ENCODE assay signal across 21 mouse cellular contexts in genomic region chr14:104006426-104006825, GRCm38 (mm10).
A peak's percentile ranks its signal among the peaks of the same experiment; 100 is the strongest.
DNase-seq lines count a peak whose midpoint lies in the region; ATAC-seq and TF ChIP-seq lines count a peak whose summit lies in the region.
"Had no signal": no experiment of that assay in that cellular context is flagged by ENCODE, and none has a peak within 500 bp of the region (broad histone marks: within the 10 kb centered on the region; RNA-seq: fewer than 3 reads in every experiment).

No protein-coding gene starts in this region.

- H3K27me3 ChIP-seq in limb, embryonic 14.5 days (ENCODE audit: control insufficient read depth, insufficient read depth, low read length), result no peaks in the 10 kb centered on the region
- no peaks in the 10 kb centered on the region for H3K27me3 ChIP-seq in limb, embryonic 10.5 days (ENCODE audit: low read depth, poor library complexity, severe bottlenecking)
- no peaks in the 10 kb centered on the region for H3K27me3 ChIP-seq in forebrain, postnatal 0 days (ENCODE audit: insufficient read depth, low read length)
- H3K27me3 ChIP-seq in forebrain, embryonic 14.5 days (replicated peaks; ENCODE audit: control insufficient read depth, insufficient read depth, low read length), result no peaks in the 10 kb centered on the region
- H3K27me3 ChIP-seq: embryonic facial prominence, embryonic 15.5 days; heart, embryonic 13.5 days; hindbrain, embryonic 15.5 days had no signal

- no peaks in the 10 kb centered on the region for H3K9me3 ChIP-seq in limb, embryonic 14.5 days (ENCODE audit: control insufficient read depth, low read length)
- no peaks in the 10 kb centered on the region for H3K9me3 ChIP-seq in limb, embryonic 10.5 days (replicated peaks)
- H3K9me3 ChIP-seq in forebrain, postnatal 0 days (ENCODE audit: low read length), result no peaks in the 10 kb centered on the region
- H3K9me3 ChIP-seq in forebrain, embryonic 14.5 days (replicated peaks; ENCODE audit: control insufficient read depth, low read length), result no peaks in the 10 kb centered on the region
- H3K9me3 ChIP-seq: embryonic facial prominence, embryonic 15.5 days; heart, embryonic 13.5 days; hindbrain, embryonic 15.5 days had no signal

- no peak overlapping the region for H3K4me2 ChIP-seq in limb, embryonic 14.5 days (replicated peaks; ENCODE audit: low read depth, low read length, severe bottlenecking)
- H3K4me2 ChIP-seq in forebrain, postnatal 0 days (ENCODE audit: low read depth), result no peak overlapping the region
- no peak overlapping the region for H3K4me2 ChIP-seq in forebrain, embryonic 14.5 days (ENCODE audit: low read length)
- H3K4me2 ChIP-seq: embryonic facial prominence, embryonic 15.5 days; heart, embryonic 13.5 days; hindbrain, embryonic 15.5 days had no signal

- peak; percentile 7 to 70 for DNase-seq in adrenal gland, adult (ENCODE audit: inconsistent age in 2 of 2, low spot score in 1 of 2)
- DNase-seq in adrenal gland, adult 18-20 months (ENCODE audit: low spot score in 2 of 2), result no peak
- peak; percentile 50 for DNase-seq in limb, embryonic 14.5 days (ENCODE audit: low spot score)
- DNase-seq in limb, embryonic 10.5 days (ENCODE audit: low spot score), result no peak
- peak; percentile 14 for DNase-seq in adrenal gland, adult 8-10 months
- DNase-seq in gonadal fat pad, adult 2 months (ENCODE audit: low read depth), result peak; percentile 28
- DNase-seq in forebrain, postnatal 0 days, result no peak
- no peak for DNase-seq in forebrain, embryonic 14.5 days (ENCODE audit: low spot score)
- DNase-seq: cerebellum, adult 9-11 months; gastrocnemius, postnatal 10 days; heart, adult 18-20 months; liver; liver, postnatal 0 days; retina, postnatal 1 day; right cerebral cortex, postnatal 4 days had no signal

- H3K36me3 ChIP-seq in limb, embryonic 14.5 days (ENCODE audit: control insufficient read depth, insufficient read depth, low read length), result no peaks in the 10 kb centered on the region
- H3K36me3 ChIP-seq in limb, embryonic 10.5 days, result no peaks in the 10 kb centered on the region
- H3K36me3 ChIP-seq in forebrain, postnatal 0 days (ENCODE audit: insufficient read depth), result no peaks in the 10 kb centered on the region
- no peaks in the 10 kb centered on the region for H3K36me3 ChIP-seq in forebrain, embryonic 14.5 days (ENCODE audit: control insufficient read depth, insufficient read depth, low read length)
- H3K36me3 ChIP-seq: embryonic facial prominence, embryonic 15.5 days; heart, embryonic 13.5 days; hindbrain, embryonic 15.5 days had no signal

- WGBS in limb, embryonic 14.5 days, result 83% methylated on average over 4 of the region's 4 CpGs
- WGBS in limb, embryonic 10.5 days, result 95% methylated on average over 4 of the region's 4 CpGs
- 60% methylated on average over 4 of the region's 4 CpGs for WGBS in forebrain, postnatal 0 days
- 78% methylated on average over 4 of the region's 4 CpGs for WGBS in forebrain, embryonic 14.5 days

- no peak for ATAC-seq in limb, embryonic 14.5 days (ENCODE audit: low FRiP score, low read depth)
- no peak for ATAC-seq in forebrain, postnatal 0 days
- ATAC-seq in forebrain, embryonic 14.5 days, result no peak
- ATAC-seq: CD4-positive, CD25-positive, alpha-beta regulatory T cell, adult 4 months; intestine, embryonic 16.5 days; liver, postnatal 0 days had no signal

- H3K27ac ChIP-seq in limb, embryonic 14.5 days (replicated peaks; ENCODE audit: low read depth, low read length), result no peak overlapping the region
- H3K27ac ChIP-seq in limb, embryonic 10.5 days, result no peak overlapping the region
- no peak overlapping the region for H3K27ac ChIP-seq in forebrain, postnatal 0 days (ENCODE audit: low read depth, low read length)
- H3K27ac ChIP-seq in forebrain, embryonic 14.5 days (ENCODE audit: low read depth, low read length), result no peak overlapping the region
- H3K27ac ChIP-seq: embryonic facial prominence, embryonic 15.5 days; heart, embryonic 13.5 days; hindbrain, embryonic 15.5 days; stomach, postnatal 0 days had no signal

- TF ChIP-seq POLR2A in limb, embryonic 14.5 days (IDR thresholded peaks at IDR 0.05; ENCODE audit: borderline replicate concordance, extremely low read depth, insufficient read depth, insufficient read length), result no peak

- no peak for TF ChIP-seq CTCF in forebrain, postnatal 0 days (IDR thresholded peaks at IDR 0.05; ENCODE audit: low read depth)

- H3K4me1 ChIP-seq in limb, embryonic 14.5 days (ENCODE audit: control insufficient read depth, insufficient read depth, low read length), result no peaks in the 10 kb centered on the region
- H3K4me1 ChIP-seq in limb, embryonic 10.5 days, result no peaks in the 10 kb centered on the region
- H3K4me1 ChIP-seq in forebrain, postnatal 0 days (ENCODE audit: insufficient read depth), result no peaks in the 10 kb centered on the region
- H3K4me1 ChIP-seq in forebrain, embryonic 14.5 days (ENCODE audit: control insufficient read depth, insufficient read depth, low read length), result no peaks in the 10 kb centered on the region
- H3K4me1 ChIP-seq: embryonic facial prominence, embryonic 15.5 days; heart, embryonic 13.5 days; hindbrain, embryonic 15.5 days had no signal

- no peak overlapping the region for H3K4me3 ChIP-seq in limb, embryonic 14.5 days (replicated peaks; ENCODE audit: low read length)
- no peak overlapping the region for H3K4me3 ChIP-seq in limb, embryonic 10.5 days
- H3K4me3 ChIP-seq in forebrain, postnatal 0 days (ENCODE audit: low read depth, low read length), result no peak overlapping the region
- H3K4me3 ChIP-seq in forebrain, embryonic 14.5 days (ENCODE audit: low read depth, low read length), result no peak overlapping the region
- H3K4me3 ChIP-seq: embryonic facial prominence, embryonic 15.5 days; heart, embryonic 13.5 days; hindbrain, embryonic 15.5 days had no signal

- H3K9ac ChIP-seq in limb, embryonic 14.5 days (ENCODE audit: low read depth, low read length, severe bottlenecking), result no peak overlapping the region
- H3K9ac ChIP-seq in forebrain, postnatal 0 days, result no peak overlapping the region
- no peak overlapping the region for H3K9ac ChIP-seq in forebrain, embryonic 14.5 days (ENCODE audit: low read length)
- H3K9ac ChIP-seq: embryonic facial prominence, embryonic 15.5 days; heart, embryonic 13.5 days; hindbrain, embryonic 15.5 days; liver, postnatal 0 days had no signal

Comparison
In these comparisons a context has a peak if more than half of its experiments do, and no peak if none do; other contexts are left out.
1. DNase-seq: peak in adrenal gland, adult (2 of 2), limb, embryonic 14.5 days (single experiment), adrenal gland, adult 8-10 months (single experiment) and gonadal fat pad, adult 2 months (single experiment); none in adrenal gland, adult 18-20 months (0 of 2), limb, embryonic 10.5 days (single experiment), forebrain, postnatal 0 days (single experiment) and forebrain, embryonic 14.5 days (single experiment).